Comparison of ENCODE assay signal across 8 mouse cellular contexts in the genomic region with DNA sequence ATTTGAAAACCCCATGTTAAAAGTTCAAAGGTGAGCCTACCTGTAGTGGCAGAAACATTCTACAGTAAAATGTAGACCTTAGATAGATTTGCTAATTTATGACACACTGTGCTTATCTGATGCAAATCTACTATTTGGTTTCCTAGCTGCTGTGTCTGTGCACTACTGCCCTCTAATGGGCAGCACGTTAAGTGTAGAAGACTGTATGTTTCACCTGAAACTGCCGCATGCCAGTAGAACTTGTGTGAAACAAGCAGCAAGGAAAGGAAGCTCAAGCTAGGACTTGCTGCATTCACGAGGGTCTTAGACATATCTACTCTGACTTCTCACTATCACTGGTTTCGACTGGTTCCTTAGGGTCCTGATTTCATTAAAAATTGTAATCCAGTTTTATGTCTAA.
DNase-seq lines count a peak whose midpoint lies in the region; ATAC-seq and TF ChIP-seq lines count a peak whose summit lies in the region.

No protein-coding gene starts in this region.

- no peaks in the 10 kb centered on the region for H3K9me3 ChIP-seq in lung, embryonic 14.5 days (ENCODE audit: low read depth, low read length)

- intact Hi-C loops in heart, postnatal 10 days (cut with DNase I) = loop anchor here (1.0 kb wide), 2 partner anchors 145 to 198 kb away; no protein-coding TSS in a partner anchor
- intact Hi-C loops in heart, postnatal 25 days (cut with DNase I) = loop anchor here (1.0 to 10.0 kb wide), 2 partner anchors 197 to 372 kb away; no protein-coding TSS in a partner anchor

- no peaks in the 10 kb centered on the region for H3K27me3 ChIP-seq in lung, embryonic 14.5 days (ENCODE audit: insufficient read depth, low read length)

- H3K36me3 ChIP-seq in lung, embryonic 14.5 days (ENCODE audit: insufficient read depth) = peaks cover 9% of the 10 kb centered on the region

- TF ChIP-seq CTCF in lung, embryonic 14.5 days (IDR thresholded peaks at IDR 0.05; ENCODE audit: low read depth) = peak; percentile 84

- no peak for ATAC-seq in lung, embryonic 14.5 days (ENCODE audit: insufficient read depth)

- WGBS in large intestine, adult 2 months = 16% methylated on average over 4 of the region's 4 CpGs
- WGBS in lung, embryonic 14.5 days = 18% methylated on average over 4 of the region's 4 CpGs

- H3K9ac ChIP-seq in lung, embryonic 14.5 days = no peak overlapping the region

- no peak overlapping the region for H3K4me2 ChIP-seq in lung, embryonic 14.5 days

- peak; percentile 53 to 68 for DNase-seq in heart, postnatal 10 days
- DNase-seq in heart, postnatal 25 days (ENCODE audit: low spot score) = no peak
- peak; percentile 60 for DNase-seq in ES-CJ7 (ENCODE audit: low read depth, low spot score)
- peak; percentile 29 for DNase-seq in c-Kit-positive CD71-positive TER-119-positive erythroid progenitor cells, embryonic 14.5 days (ENCODE audit: low spot score)
- DNase-seq in frontal cortex, postnatal 25 days (ENCODE audit: low spot score in 2 of 2) = peak; percentile 14 to 46
- DNase-seq in large intestine, adult 2 months (ENCODE audit: low read depth, low spot score) = peak; percentile 32
- peak; percentile 79 for DNase-seq in lung, embryonic 14.5 days
- DNase-seq in spleen, adult 18-20 months = peak; percentile 10 to 55

- H3K4me3 ChIP-seq in lung, embryonic 14.5 days (ENCODE audit: low read depth, low read length) = no peak overlapping the region

- H3K4me1 ChIP-seq in lung, embryonic 14.5 days (ENCODE audit: insufficient read depth) = no peaks in the 10 kb centered on the region

- H3K27ac ChIP-seq in lung, embryonic 14.5 days (ENCODE audit: low read depth) = no peak overlapping the region
